Mouse (Mus musculus) limb, embryonic 14.5 days (tissue): ENCODE data around the gene Gde1. TPM values are rescaled to one million over a fixed set of nuclear protein-coding genes. Genes with fewer than 3 reads are reported as not detected.

Experiments used
- ATAC-seq: fragments of 200-750 bp; cut with Nextera tagmentation; 2 replicates; pipeline ENCODE4 v1.8.0; 2017; ENCODE audit warnings: low read depth, moderate number of reproducible peaks, moderate TSS enrichment; ENCODE audit not compliant: low FRiP score
- DNase-seq: peaks from one replicate; pipeline ENCODE4 v3.0.0-alpha.2; 2015; ENCODE audit warnings: low spot score
- H3K27ac ChIP-seq: fragments of 300-500 bp; sonication (generic); replicated peaks from 2 replicates; pipeline ENCODE4 v1.5.1; 2014; ENCODE audit warnings: low read depth, mild to moderate bottlenecking, low read length, moderate library complexity, mixed read lengths
- H3K27me3 ChIP-seq: fragments of 300-500 bp; sonication (generic); 2 replicates; pipeline ENCODE4 v1.6.1; 2014; ENCODE audit warnings: low read length, mixed read lengths; ENCODE audit not compliant: control insufficient read depth, insufficient read depth
- H3K36me3 ChIP-seq: fragments of 300-500 bp; sonication (generic); 2 replicates; pipeline ENCODE4 v1.6.1; 2014; ENCODE audit warnings: mild to moderate bottlenecking, low read length, moderate library complexity, mixed read lengths; ENCODE audit not compliant: control insufficient read depth, insufficient read depth
- H3K4me1 ChIP-seq: fragments of 300-500 bp; sonication (generic); 2 replicates; pipeline ENCODE4 v1.6.1; 2014; ENCODE audit warnings: antibody characterized with exemption, low read length, mixed read lengths; ENCODE audit not compliant: control insufficient read depth, insufficient read depth
- H3K4me2 ChIP-seq: fragments of 300-500 bp; sonication (generic); replicated peaks from 2 replicates; pipeline ENCODE4 v1.6.1; 2014; ENCODE audit warnings: low read depth, mild to moderate bottlenecking, low read length, moderate library complexity; ENCODE audit not compliant: severe bottlenecking
- H3K4me3 ChIP-seq: fragments of 300-500 bp; sonication (generic); replicated peaks from 2 replicates; pipeline ENCODE4 v1.5.1; 2014; ENCODE audit warnings: low read length
- H3K9ac ChIP-seq: fragments of 300-500 bp; sonication (generic); 2 replicates; pipeline ENCODE4 v1.6.1; 2014; ENCODE audit warnings: mild to moderate bottlenecking, low read depth, low read length, moderate library complexity; ENCODE audit not compliant: severe bottlenecking
- H3K9me3 ChIP-seq: fragments of 300-500 bp; sonication (generic); 2 replicates; pipeline ENCODE4 v1.6.1; 2016; ENCODE audit warnings: low read length; ENCODE audit not compliant: control insufficient read depth
- POLR2A ChIP-seq: fragments of 200-500 bp; IDR thresholded peaks from 2 replicates; pipeline ENCODE4 v1.8.0; 2012; ENCODE audit warnings: inconsistent platforms, mild to moderate bottlenecking, moderate library complexity, borderline replicate concordance; ENCODE audit not compliant: insufficient read depth, insufficient read length; ENCODE audit errors: extremely low read depth
- WGBS: fragments of 180-500 bp; shearing (Covaris S2); extraction: QIAGEN DNeasy Blood & Tissue Kit; methylation state at CpG from one replicate; pipeline ENCODE4 v1.1.7; 2014; 5-methylcytosine and 5-hydroxymethylcytosine counted together
- polyA plus RNA-seq, 2 experiments: library from polyadenylated mRNA; depleted of rRNA in 1 of 2; stranded (reverse) in 1 of 2; unstranded in 1 of 2; fragments of >200 nt; fragmentation: Nextera tagmentation in 1 of 2; extraction: Ambion mirVana in 1 of 2; gene quantifications; 2 replicates each; pipeline versions ENCODE4 v1.2.1 to v1.2.3; 2012 to 2014

Gene Gde1
- polyA plus RNA-seq, 2 experiments = 72.4 to 89.9 TPM

GRCm38 (mm10) chr7:118742278-118742677 lies 36.7 kb upstream of the Gde1 start:
- Histone ChIP-seq H3K27me3 (no peaks in the 10 kb centered on the region), H3K27ac (no peak overlapping the region), H3K9me3 (no peaks in the 10 kb centered on the region), H3K4me3 (no peak overlapping the region), H3K36me3 (peaks cover 28% of the 10 kb centered on the region), H3K9ac (no peak overlapping the region), H3K4me1 (peaks cover 9% of the 10 kb centered on the region; the same call in 1 of the 2 replicates), H3K4me2 (no peak overlapping the region)
- no peak for ATAC-seq
- 92% methylated on average over 6 of the region's 6 CpGs for WGBS
- DNase-seq = no peak
- no peak for TF ChIP-seq POLR2A

GRCm38 (mm10) chr7:118740532-118741338 lies 35.2 kb upstream of the Gde1 start:
- ATAC-seq (peak; percentile 97), DNase-seq (peak; percentile 98)
- no peaks in the 10 kb centered on the region for H3K27me3 ChIP-seq
- no peak overlapping the region for H3K27ac ChIP-seq
- H3K4me3 ChIP-seq = peak overlapping the region; percentile 63
- no peaks in the 10 kb centered on the region for H3K9me3 ChIP-seq
- peak overlapping the region; percentile 76 for H3K4me2 ChIP-seq
- peak overlapping the region; percentile 63 for H3K9ac ChIP-seq
- TF ChIP-seq POLR2A = peak; percentile 33; the same call in 1 of the 2 replicates
- H3K36me3 ChIP-seq = peaks cover 17% of the 10 kb centered on the region
- peaks cover 9% of the 10 kb centered on the region; the same call in 1 of the 2 replicates for H3K4me1 ChIP-seq
- 3% methylated on average over 41 of the region's 41 CpGs for WGBS

GRCm38 (mm10) chr7:118739975-118740531 lies 34.5 kb upstream of the Gde1 start, which contains the start of gene Vps35l:
Vps35l (plus strand) TSS chr7:118740226.
- no peak within 1 kb of the TSS for H3K27ac ChIP-seq
- peak; percentile 87 for ATAC-seq

GRCm38 (mm10) chr7:118738730-118739129 lies 33.2 kb upstream of the Gde1 start:
- WGBS = 71% methylated on average over 1 of the region's 1 CpGs
- Histone ChIP-seq H3K4me3 (no peak overlapping the region), H3K9ac (no peak overlapping the region), H3K27ac (no peak overlapping the region), H3K9me3 (no peaks in the 10 kb centered on the region), H3K27me3 (no peaks in the 10 kb centered on the region), H3K36me3 (peaks cover 18% of the 10 kb centered on the region), H3K4me2 (no peak overlapping the region), H3K4me1 (peaks cover 9% of the 10 kb centered on the region; the same call in 1 of the 2 replicates)
- TF ChIP-seq POLR2A = no peak
- DNase-seq (no peak), ATAC-seq (no peak)

More at GRCm38 (mm10) chr7:118739975-118740531, 34.5 kb upstream of the Gde1 start, which contains the start of gene Vps35l:
- Histone ChIP-seq H3K36me3 (peaks cover 14% of the 10 kb centered on the region), H3K4me2 (peak within 1 kb of the TSS; percentile 76), H3K4me1 (peaks cover 9% of the 10 kb centered on the region; the same call in 1 of the 2 replicates), H3K4me3 (peak within 1 kb of the TSS; percentile 63), H3K9ac (peak within 1 kb of the TSS; percentile 63), H3K27me3 (no peaks in the 10 kb centered on the region), H3K9me3 (no peaks in the 10 kb centered on the region)
- 4% methylated on average over 15 of the region's 16 CpGs for WGBS
- TF ChIP-seq POLR2A = no peak
- peak; percentile 75 for DNase-seq

GRCm38 (mm10) chr7:118733225-118733624 lies 27.6 kb upstream of the Gde1 start:
- Histone ChIP-seq H3K27me3 (no peaks in the 10 kb centered on the region), H3K4me2 (no peak overlapping the region), H3K27ac (no peak overlapping the region), H3K4me3 (no peak overlapping the region), H3K4me1 (no peaks in the 10 kb centered on the region), H3K9ac (no peak overlapping the region), H3K36me3 (peaks cover 61% of the 10 kb centered on the region), H3K9me3 (no peaks in the 10 kb centered on the region)
- no peak for ATAC-seq
- WGBS = 90% methylated on average over 13 of the region's 13 CpGs
- DNase-seq = no peak
- no peak for TF ChIP-seq POLR2A
